In the genomic region with DNA sequence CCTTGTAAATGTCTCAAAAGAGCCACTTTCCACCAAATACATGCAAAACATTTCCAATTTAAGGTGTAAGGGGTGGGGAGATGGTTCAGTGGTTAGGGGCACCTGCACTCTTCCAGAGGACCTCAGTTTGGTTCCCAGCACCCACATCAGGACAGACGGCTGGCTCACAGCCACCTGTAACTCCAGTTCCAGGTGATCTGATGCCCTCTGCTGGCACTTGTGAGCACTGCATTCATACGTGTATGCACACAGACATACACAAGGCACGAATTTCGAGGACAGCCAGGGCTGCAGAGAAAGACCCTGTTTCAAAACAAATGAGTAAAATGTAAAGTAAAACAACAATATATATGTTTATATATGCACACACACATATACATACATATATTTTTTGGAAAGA, we compare ENCODE assay signal across 13 mouse cellular contexts. TPM values are rescaled to one million over a fixed set of nuclear protein-coding genes. Genes with fewer than 3 reads are reported as not detected.
A peak's percentile ranks its signal among the peaks of the same experiment; 100 is the strongest.
DNase-seq lines count a peak whose midpoint lies in the region; TF ChIP-seq lines count a peak whose summit lies in the region.
"Had no signal": no experiment of that assay in that cellular context is flagged by ENCODE, and none has a peak within 500 bp of the region (broad histone marks: within the 10 kb centered on the region; RNA-seq: fewer than 3 reads in every experiment).

No protein-coding gene starts in this region.

- peak; percentile 67; the same call in 1 of the 2 replicates for TF ChIP-seq CTCF in testis, adult 2 months (IDR thresholded peaks at IDR 0.05; ENCODE audit: control insufficient read depth, insufficient read depth, insufficient replicate concordance, low read depth, low read length)
- peak; percentile 39; the same call in 1 of the 2 replicates for TF ChIP-seq CTCF in bone marrow, adult 2 months (IDR thresholded peaks at IDR 0.05; ENCODE audit: control insufficient read depth, insufficient read depth, low read length)

- H3K27me3 ChIP-seq in testis, adult 2 months (ENCODE audit: control insufficient read depth, insufficient read depth, low read length) = no peaks in the 10 kb centered on the region
- H3K27me3 ChIP-seq: heart, embryonic 13.5 days; limb, embryonic 12.5 days had no signal

- no peaks in the 10 kb centered on the region for H3K36me3 ChIP-seq in testis, adult 2 months (ENCODE audit: control insufficient read depth, insufficient read depth, low read length)

- H3K4me3 ChIP-seq in testis, adult 2 months (ENCODE audit: control insufficient read depth, low read depth, low read length) = no peak overlapping the region
- H3K4me3 ChIP-seq in bone marrow, adult 2 months (replicated peaks; ENCODE audit: control insufficient read depth, low read depth, low read length) = no peak overlapping the region
- H3K4me3 ChIP-seq: heart, embryonic 13.5 days; limb, embryonic 12.5 days had no signal

- peaks cover 24% of the 10 kb centered on the region for H3K4me1 ChIP-seq in testis, adult 2 months (ENCODE audit: control insufficient read depth, insufficient read depth, low read length)
- H3K4me1 ChIP-seq in bone marrow, adult 2 months (ENCODE audit: control insufficient read depth, insufficient read depth, low read length) = no peaks in the 10 kb centered on the region

- intact Hi-C loops in heart, postnatal 14 days (cut with DNase I) = no loop called here

- TF ChIP-seq POLR2A in testis, adult 2 months (IDR thresholded peaks at IDR 0.05; ENCODE audit: control insufficient read depth, low read depth, low read length) = no peak
- TF ChIP-seq POLR2A in bone marrow, adult 2 months (IDR thresholded peaks at IDR 0.05; ENCODE audit: borderline replicate concordance, control insufficient read depth, low read depth, low read length) = no peak

- no peak overlapping the region for H3K27ac ChIP-seq in testis, adult 2 months (ENCODE audit: control insufficient read depth, insufficient read depth, low read depth, low read length)
- H3K27ac ChIP-seq in bone marrow, adult 2 months (ENCODE audit: control insufficient read depth, insufficient read depth, low read depth, low read length, poor library complexity) = no peak overlapping the region
- H3K27ac ChIP-seq: heart, embryonic 13.5 days; limb, embryonic 12.5 days had no signal

- DNase-seq in heart, postnatal 4 days = peak; percentile 49
- DNase-seq in heart, postnatal 14 days = no peak
- no peak for DNase-seq in testis, postnatal 14 days (ENCODE audit: low spot score)
- peak; percentile 59 for DNase-seq in testis, postnatal 10 days (ENCODE audit: low spot score)
- no peak for DNase-seq in adrenal gland, postnatal 25 days
- DNase-seq in right cerebral cortex, postnatal 25 days = no peak
- DNase-seq: adrenal gland, postnatal 14 days had no signal

- 85% methylated on average over 4 of the region's 4 CpGs for WGBS in bone marrow, adult 2 months

RNA-seq across cellular contexts. Expression of a gene that starts 4.0 kb away (rescaled TPM):
- 100 to 1,000 TPM; 405 to 424 TPM for total RNA-seq in heart, postnatal 4 days (2021)
- 100 to 1,000 TPM; 595 to 617 TPM for total RNA-seq in heart, postnatal 14 days (2021)
- 172 and 177 TPM in 2 replicates for polyA plus RNA-seq in testis, adult 2 months (2012; rRNA removed)
- 4.0 and 9.1 TPM in 2 replicates for polyA plus RNA-seq in bone marrow, adult 2 months (2011; ENCODE audit: insufficient read depth, insufficient read length, low replicate concordance, missing spikeins)
- 43.4 and 61.9 TPM in 2 replicates for total RNA-seq in adrenal gland, postnatal 25 days (2021)

RNA-seq across cellular contexts. Expression of a gene that starts 18.1 kb away (rescaled TPM):
- 10 to 100 TPM; 77.5 to 82.7 TPM for total RNA-seq in heart, postnatal 4 days (2021)
- 100 to 1,000 TPM in 1 of 2 experiments, 10 to 100 TPM in 1; 97.9 to 104 TPM for total RNA-seq in heart, postnatal 14 days (2021)
- 17.6 and 24.7 TPM in 2 replicates for polyA plus RNA-seq in testis, adult 2 months (2012; rRNA removed)
- polyA plus RNA-seq in bone marrow, adult 2 months (2011; ENCODE audit: insufficient read depth, insufficient read length, low replicate concordance, missing spikeins) = 13.3 and 25.7 TPM in 2 replicates
- 48.4 and 56.0 TPM in 2 replicates for total RNA-seq in adrenal gland, postnatal 25 days (2021)

RNA-seq across cellular contexts. Expression of a gene that starts 28.8 kb away (rescaled TPM):
- 100 to 1,000 TPM; 149 to 162 TPM for total RNA-seq in heart, postnatal 4 days (2021)
- 100 to 1,000 TPM; 148 to 162 TPM for total RNA-seq in heart, postnatal 14 days (2021)
- polyA plus RNA-seq in testis, adult 2 months (2012; rRNA removed) = 6.5 and 7.9 TPM in 2 replicates
- polyA plus RNA-seq in bone marrow, adult 2 months (2011; ENCODE audit: insufficient read depth, insufficient read length, low replicate concordance, missing spikeins) = 8.4 and 11.3 TPM in 2 replicates
- total RNA-seq in adrenal gland, postnatal 25 days (2021) = 105 and 106 TPM in 2 replicates

RNA-seq across cellular contexts. Expression of a gene that starts 30.7 kb away (rescaled TPM):
- total RNA-seq in heart, postnatal 4 days (2021) = 10 to 100 TPM; 31.6 to 38.6 TPM
- 10 to 100 TPM; 22.8 to 23.6 TPM for total RNA-seq in heart, postnatal 14 days (2021)
- polyA plus RNA-seq in testis, adult 2 months (2012; rRNA removed) = 1.4 and 1.6 TPM in 2 replicates
- polyA plus RNA-seq in bone marrow, adult 2 months (2011; ENCODE audit: insufficient read depth, insufficient read length, low replicate concordance, missing spikeins) = 8.6 and 18.7 TPM in 2 replicates
- 8.8 and 9.4 TPM in 2 replicates for total RNA-seq in adrenal gland, postnatal 25 days (2021)

RNA-seq across cellular contexts. Expression of a gene that starts 42.1 kb away (rescaled TPM):
- not detected for total RNA-seq in heart, postnatal 4 days (2021)
- not detected for total RNA-seq in heart, postnatal 14 days (2021)
- 2.2 and 2.3 TPM in 2 replicates for polyA plus RNA-seq in testis, adult 2 months (2012; rRNA removed)
- polyA plus RNA-seq in bone marrow, adult 2 months (2011; ENCODE audit: insufficient read depth, insufficient read length, low replicate concordance, missing spikeins) = not detected in 2 replicates
- total RNA-seq in adrenal gland, postnatal 25 days (2021) = not detected in 2 replicates
- total RNA-seq: adrenal gland, postnatal 14 days; megakaryocyte progenitor cell, adult 5-6 weeks had no signal
- polyA plus RNA-seq: limb, embryonic 12.5 days; urinary bladder, adult 2 months had no signal

Comparison
In these comparisons a context has a peak if more than half of its experiments do, and no peak if none do; other contexts are left out.
1. DNase-seq: peak in heart, postnatal 4 days (single experiment) and testis, postnatal 10 days (single experiment); none in heart, postnatal 14 days (0 of 2), testis, postnatal 14 days (single experiment), adrenal gland, postnatal 25 days (single experiment) and right cerebral cortex, postnatal 25 days (single experiment).